Mouse (Mus musculus): ENCODE results near the gene Slc25a21. TPM values are rescaled to one million over a fixed set of nuclear protein-coding genes. Genes with fewer than 3 reads are reported as not detected.
A peak's percentile ranks its signal among the peaks of the same experiment; 100 is the strongest.
"Not testable (repeated sequence)": the region's sequence is repeated elsewhere in the genome, so short reads cannot be mapped to it uniquely, and the experiment has no call there.

The Slc25a21 gene
- polyA plus RNA-seq, 1 experiment from 2014 or later, result 0.71 TPM

DNA sequence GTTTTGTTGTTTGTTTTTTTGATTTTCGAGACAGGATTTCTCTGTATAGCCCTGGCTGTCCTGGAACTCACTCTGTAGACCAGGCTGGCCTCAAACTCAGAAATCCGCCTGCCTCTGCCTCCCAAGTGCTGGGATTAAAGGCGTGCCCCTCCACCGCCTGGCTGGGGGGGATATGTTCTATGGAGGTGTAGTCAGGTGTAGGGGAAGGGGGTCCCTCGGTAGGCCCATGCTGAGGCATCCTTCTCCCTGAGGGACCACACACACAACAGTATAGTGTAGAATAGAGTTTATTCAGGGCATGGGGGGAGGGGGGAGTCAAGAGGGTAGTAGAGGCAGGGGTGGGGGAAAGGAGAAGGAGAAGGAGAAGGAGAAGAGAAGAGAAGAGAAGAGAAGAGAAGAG lies 15.2 kb upstream of the Slc25a21 start:
- H3K4me1 ChIP-seq (ENCODE audit: control insufficient read depth, insufficient read depth, low read length); H3K9ac ChIP-seq (ENCODE audit: low read depth, low read length); H3K4me2 ChIP-seq (ENCODE audit: low read depth, low read length); H3K27me3 ChIP-seq (replicated peaks; ENCODE audit: control insufficient read depth, insufficient read depth, low read length); ATAC-seq; H3K9me3 ChIP-seq (ENCODE audit: control insufficient read depth, low read length); H3K27ac ChIP-seq (ENCODE audit: low read length); H3K36me3 ChIP-seq (ENCODE audit: control insufficient read depth, insufficient read depth, low read length); H3K4me3 ChIP-seq (ENCODE audit: low read length): not testable (repeated sequence)
- 86% methylated on average over 5 of the region's 5 CpGs for WGBS

DNA sequence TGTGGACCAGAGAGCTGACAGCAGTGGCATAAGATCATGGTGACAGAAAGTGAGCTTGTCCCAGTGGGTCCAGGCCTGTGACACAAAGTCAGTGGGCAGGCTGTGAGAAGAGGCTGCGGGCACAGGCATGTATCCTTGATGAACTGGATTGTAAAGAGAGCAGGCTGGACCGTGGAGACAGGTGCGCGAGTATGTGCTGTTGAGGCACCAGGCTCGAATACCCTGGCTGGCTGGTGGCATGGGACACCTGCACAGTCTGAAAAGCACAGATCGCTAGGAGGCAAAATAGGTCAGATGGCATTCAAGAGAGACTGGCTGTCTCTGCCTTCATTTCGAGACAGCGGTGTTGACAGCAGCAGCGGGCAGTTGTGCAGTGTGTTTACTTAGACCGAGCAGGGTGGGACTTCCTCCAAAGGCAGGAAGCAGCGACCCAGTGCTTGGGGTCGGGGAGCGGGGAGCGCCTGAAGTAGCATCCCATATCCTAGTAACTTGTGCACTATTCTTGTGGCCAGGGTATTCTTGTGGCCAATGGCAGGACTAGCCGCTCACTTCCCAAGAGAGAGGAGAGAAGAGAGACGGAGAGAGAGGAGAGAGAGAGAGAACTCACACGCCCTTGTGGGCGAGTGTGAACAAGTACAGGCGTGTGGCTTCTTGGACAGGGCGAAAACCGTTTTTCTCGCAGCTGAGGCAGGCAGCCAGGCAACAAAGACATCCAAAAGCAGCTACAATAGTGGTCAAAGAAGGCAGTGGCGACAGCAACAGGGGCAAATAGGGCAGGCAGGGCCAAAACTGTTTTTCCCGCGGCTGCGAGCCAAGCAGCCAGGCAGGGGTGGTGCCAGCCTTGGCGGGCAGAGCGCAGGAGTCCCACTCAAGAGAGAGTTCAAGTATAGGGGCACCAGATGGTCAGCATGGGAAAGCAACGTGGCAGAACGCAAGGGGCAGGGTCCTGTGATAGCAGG lies 14.4 kb upstream of the Slc25a21 start:
- H3K27ac ChIP-seq (ENCODE audit: low read length), result no peak overlapping the region
- no peaks in the 10 kb centered on the region for H3K9me3 ChIP-seq (ENCODE audit: control insufficient read depth, low read length)
- peak overlapping the region; percentile 93 for H3K4me2 ChIP-seq (ENCODE audit: low read depth, low read length)
- H3K9ac ChIP-seq (ENCODE audit: low read depth, low read length), result peak overlapping the region; percentile 64
- peak; percentile 78 for ATAC-seq
- H3K36me3 ChIP-seq (ENCODE audit: control insufficient read depth, insufficient read depth, low read length), result no peaks in the 10 kb centered on the region
- WGBS, result 5% methylated on average over 30 of the region's 30 CpGs
- H3K4me3 ChIP-seq (ENCODE audit: low read length), result peak overlapping the region; percentile 56
- no peaks in the 10 kb centered on the region for H3K27me3 ChIP-seq (replicated peaks; ENCODE audit: control insufficient read depth, insufficient read depth, low read length)
- H3K4me1 ChIP-seq (ENCODE audit: control insufficient read depth, insufficient read depth, low read length), result peaks cover 3% of the 10 kb centered on the region; the same call in 1 of the 2 replicates

DNA sequence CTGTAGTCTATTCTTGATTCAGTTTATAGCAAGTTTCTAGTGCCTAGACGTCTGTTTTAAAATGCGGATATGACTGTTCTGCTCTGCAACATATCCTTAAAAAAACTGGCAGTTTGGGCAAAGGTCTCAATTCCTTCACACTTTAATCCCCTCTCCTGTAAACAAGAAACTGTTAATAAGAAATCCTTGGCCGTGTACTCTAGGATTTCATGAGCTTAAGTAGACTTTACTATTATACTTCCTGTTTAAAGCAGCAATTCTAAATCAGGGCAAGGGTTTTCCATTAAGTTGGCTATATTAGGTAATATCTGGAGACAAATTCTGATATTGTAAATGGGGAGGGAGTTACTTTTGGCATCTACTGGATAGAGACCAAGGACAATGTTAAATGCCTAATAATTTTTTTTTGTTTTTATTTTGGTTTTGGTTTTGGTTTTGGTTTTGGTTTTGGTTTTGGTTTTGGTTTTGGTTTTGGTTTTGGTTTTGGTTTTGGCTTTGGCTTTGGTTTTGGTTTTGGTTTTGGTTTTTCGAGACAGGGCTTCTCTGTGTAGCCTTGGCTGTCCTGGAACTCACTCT lies 7.1 kb upstream of the Slc25a21 start:
- Histone ChIP-seq H3K4me1 (ENCODE audit: control insufficient read depth, insufficient read depth, low read length) (no peaks in the 10 kb centered on the region), H3K36me3 (ENCODE audit: control insufficient read depth, insufficient read depth, low read length) (no peaks in the 10 kb centered on the region), H3K9ac (ENCODE audit: low read depth, low read length) (no peak overlapping the region), H3K9me3 (ENCODE audit: control insufficient read depth, low read length) (no peaks in the 10 kb centered on the region), H3K4me2 (ENCODE audit: low read depth, low read length) (no peak overlapping the region), H3K27ac (ENCODE audit: low read length) (no peak overlapping the region), H3K4me3 (ENCODE audit: low read length) (no peak overlapping the region), H3K27me3 (replicated peaks; ENCODE audit: control insufficient read depth, insufficient read depth, low read length) (0 out of 2 replicates have a peak, but pooled peaks cover 2% of the 10 kb centered on the region)
- no peak for ATAC-seq
- WGBS, result 73% methylated on average over 4 of the region's 4 CpGs

DNA sequence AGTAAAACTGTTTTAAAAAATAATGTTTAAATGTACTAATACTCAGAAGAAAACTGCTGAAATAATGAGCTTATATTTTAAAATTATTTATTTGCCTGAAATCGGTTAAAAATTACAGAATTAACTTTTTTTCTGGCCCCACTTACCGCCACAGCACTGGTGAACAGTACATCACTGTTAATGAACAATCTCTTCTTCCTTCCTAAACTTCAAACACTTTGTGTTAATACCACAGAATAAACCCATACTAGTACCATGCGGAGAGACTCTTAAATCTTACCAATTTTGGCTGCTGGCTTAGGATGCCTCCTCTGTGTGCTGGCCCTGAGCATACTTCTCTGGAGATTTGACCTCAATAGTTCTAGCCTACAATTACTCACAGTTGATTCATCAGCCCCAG lies 4.6 kb upstream of the Slc25a21 start:
- Histone ChIP-seq H3K4me1 (ENCODE audit: control insufficient read depth, insufficient read depth, low read length) (peaks cover 3% of the 10 kb centered on the region; the same call in 1 of the 2 replicates), H3K36me3 (ENCODE audit: control insufficient read depth, insufficient read depth, low read length) (no peaks in the 10 kb centered on the region), H3K27me3 (replicated peaks; ENCODE audit: control insufficient read depth, insufficient read depth, low read length) (peaks cover 5% of the 10 kb centered on the region; the same call in 1 of the 2 replicates), H3K4me2 (ENCODE audit: low read depth, low read length) (no peak overlapping the region), H3K27ac (ENCODE audit: low read length) (no peak overlapping the region), H3K4me3 (ENCODE audit: low read length) (no peak overlapping the region), H3K9me3 (ENCODE audit: control insufficient read depth, low read length) (no peaks in the 10 kb centered on the region), H3K9ac (ENCODE audit: low read depth, low read length) (no peak overlapping the region)
- no peak for ATAC-seq
- WGBS, result 92% methylated on average over 3 of the region's 3 CpGs

DNA sequence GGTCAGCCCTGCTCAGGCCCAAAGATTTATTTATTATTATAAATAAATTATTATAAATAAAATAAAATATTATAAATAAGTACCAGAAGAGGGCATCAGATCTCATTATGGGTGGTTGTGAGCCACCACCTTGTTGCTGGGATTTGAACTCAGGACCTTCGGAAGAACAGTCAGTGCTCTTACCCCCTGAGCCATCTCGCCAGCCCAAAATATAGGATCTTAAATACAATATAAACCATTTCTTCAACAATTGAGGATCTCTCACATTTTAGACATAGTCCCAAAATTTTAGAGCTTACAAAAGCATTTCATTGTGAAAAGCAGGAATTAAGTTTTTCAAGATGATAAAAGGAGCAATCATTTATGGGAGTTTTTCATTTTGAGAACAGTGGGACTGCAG lies 2.2 kb upstream of the Slc25a21 start:
- H3K4me2 ChIP-seq (ENCODE audit: low read depth, low read length), result no peak overlapping the region
- no peaks in the 10 kb centered on the region for H3K9me3 ChIP-seq (ENCODE audit: control insufficient read depth, low read length)
- H3K9ac ChIP-seq (ENCODE audit: low read depth, low read length), result no peak overlapping the region
- no peaks in the 10 kb centered on the region for H3K36me3 ChIP-seq (ENCODE audit: control insufficient read depth, insufficient read depth, low read length)
- H3K27ac ChIP-seq (ENCODE audit: low read length), result no peak overlapping the region
- H3K27me3 ChIP-seq (replicated peaks; ENCODE audit: control insufficient read depth, insufficient read depth, low read length), result peaks cover 9% of the 10 kb centered on the region; the same call in 1 of the 2 replicates
- H3K4me1 ChIP-seq (ENCODE audit: control insufficient read depth, insufficient read depth, low read length), result peaks cover 4% of the 10 kb centered on the region; the same call in 1 of the 2 replicates
- H3K4me3 ChIP-seq (ENCODE audit: low read length), result no peak overlapping the region
- WGBS, result 97% methylated on average over 2 of the region's 2 CpGs
- no peak for ATAC-seq

DNA sequence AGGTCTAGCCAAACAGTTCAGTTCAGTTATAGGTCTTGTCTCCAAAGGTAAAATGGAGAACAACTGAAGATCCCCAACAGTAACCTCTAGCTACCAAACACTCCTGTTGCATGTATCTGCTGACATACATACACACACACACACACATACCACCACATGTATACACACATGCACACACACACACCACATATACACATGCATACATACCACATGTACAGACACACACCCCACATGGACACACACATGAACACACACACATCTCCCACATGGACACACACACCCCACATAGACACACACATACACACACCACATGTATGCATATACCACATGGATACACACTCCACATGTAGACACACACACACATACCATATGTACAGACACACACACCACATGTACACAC lies 997 bp upstream of the Slc25a21 start:
- H3K4me1 ChIP-seq (ENCODE audit: control insufficient read depth, insufficient read depth, low read length), result peaks cover 4% of the 10 kb centered on the region; the same call in 1 of the 2 replicates
- peaks cover 9% of the 10 kb centered on the region; the same call in 1 of the 2 replicates for H3K27me3 ChIP-seq (replicated peaks; ENCODE audit: control insufficient read depth, insufficient read depth, low read length)
- H3K36me3 ChIP-seq (ENCODE audit: control insufficient read depth, insufficient read depth, low read length), result no peaks in the 10 kb centered on the region
- H3K27ac ChIP-seq (ENCODE audit: low read length), result no peak overlapping the region
- H3K4me3 ChIP-seq (ENCODE audit: low read length), result no peak overlapping the region
- H3K4me2 ChIP-seq (ENCODE audit: low read depth, low read length), result no peak overlapping the region
- no peak overlapping the region for H3K9ac ChIP-seq (ENCODE audit: low read depth, low read length)
- ATAC-seq, result no peak
- H3K9me3 ChIP-seq (ENCODE audit: control insufficient read depth, low read length), result no peaks in the 10 kb centered on the region

DNA sequence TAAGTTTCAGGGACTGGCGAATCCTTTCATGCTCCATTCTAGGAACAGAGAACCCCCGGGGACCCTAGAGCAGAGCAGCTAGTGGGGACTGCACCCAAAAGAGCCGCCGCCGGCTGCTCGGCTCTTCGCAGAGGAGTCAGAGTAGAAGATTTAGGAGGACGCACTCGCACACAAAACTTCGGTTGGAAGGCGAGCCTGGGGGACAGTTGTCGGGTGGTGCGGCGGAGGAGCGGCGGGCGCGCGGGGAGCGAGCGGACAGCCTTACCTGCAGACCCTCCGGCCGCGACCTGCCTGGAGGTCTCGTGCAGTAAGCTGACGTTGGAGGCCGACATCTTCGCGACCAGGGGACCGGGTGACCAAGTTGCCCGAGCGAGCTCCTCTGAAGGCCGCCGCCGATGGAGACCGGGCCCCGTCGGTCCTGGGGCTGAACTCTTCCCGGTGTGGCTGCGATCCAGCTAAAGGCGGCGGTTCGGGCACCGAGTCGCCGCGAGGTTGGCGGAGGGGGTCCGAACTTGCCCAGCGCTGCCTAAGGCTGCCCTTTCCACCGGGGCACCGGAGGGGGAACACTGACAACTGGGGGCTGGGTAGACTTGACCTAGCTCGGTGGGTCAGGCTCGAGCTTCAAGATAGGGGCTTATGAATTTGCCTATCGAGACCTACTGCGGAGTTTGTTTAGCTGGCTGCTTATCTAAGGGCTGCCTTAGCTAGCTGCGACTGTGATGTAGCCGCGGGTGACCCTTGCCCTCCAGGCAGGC lies 487 bp downstream of the Slc25a21 start:
- Histone ChIP-seq H3K4me3 (ENCODE audit: low read length) (peak overlapping the region; percentile 59), H3K36me3 (ENCODE audit: control insufficient read depth, insufficient read depth, low read length) (no peaks in the 10 kb centered on the region), H3K27me3 (replicated peaks; ENCODE audit: control insufficient read depth, insufficient read depth, low read length) (peaks cover 9% of the 10 kb centered on the region; the same call in 1 of the 2 replicates), H3K4me2 (ENCODE audit: low read depth, low read length) (peak overlapping the region; percentile 94), H3K27ac (ENCODE audit: low read length) (no peak overlapping the region), H3K9ac (ENCODE audit: low read depth, low read length) (peak overlapping the region; percentile 66), H3K9me3 (ENCODE audit: control insufficient read depth, low read length) (no peaks in the 10 kb centered on the region), H3K4me1 (ENCODE audit: control insufficient read depth, insufficient read depth, low read length) (peaks cover 4% of the 10 kb centered on the region; the same call in 1 of the 2 replicates)
- 3% methylated on average over 59 of the region's 59 CpGs for WGBS
- ATAC-seq, result peak; percentile 87

DNA sequence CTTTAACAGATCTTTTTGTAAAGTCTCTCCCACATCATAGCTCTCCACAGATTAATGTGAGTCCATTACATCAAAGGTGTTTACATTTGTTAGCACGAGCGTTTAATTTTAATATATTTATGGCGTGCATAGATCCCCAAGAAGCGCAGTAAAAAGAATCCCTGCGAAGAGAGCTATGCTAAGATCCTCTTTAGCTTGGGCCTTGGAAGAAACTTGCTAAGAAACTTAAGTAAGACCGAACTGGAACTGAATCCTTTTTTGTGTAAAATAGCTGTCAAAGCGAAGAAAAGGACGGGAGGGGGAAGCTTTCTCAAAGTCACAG lies 1.0 kb downstream of the Slc25a21 start:
- Histone ChIP-seq H3K4me2 (ENCODE audit: low read depth, low read length) (peak overlapping the region; percentile 94), H3K9me3 (ENCODE audit: control insufficient read depth, low read length) (no peaks in the 10 kb centered on the region), H3K4me3 (ENCODE audit: low read length) (peak overlapping the region; percentile 59), H3K27me3 (replicated peaks; ENCODE audit: control insufficient read depth, insufficient read depth, low read length) (peaks cover 7% of the 10 kb centered on the region; the same call in 1 of the 2 replicates), H3K27ac (ENCODE audit: low read length) (no peak overlapping the region), H3K4me1 (ENCODE audit: control insufficient read depth, insufficient read depth, low read length) (peaks cover 4% of the 10 kb centered on the region; the same call in 1 of the 2 replicates), H3K36me3 (ENCODE audit: control insufficient read depth, insufficient read depth, low read length) (no peaks in the 10 kb centered on the region), H3K9ac (ENCODE audit: low read depth, low read length) (peak overlapping the region; percentile 66)
- no peak for ATAC-seq
- WGBS, result 15% methylated on average over 8 of the region's 8 CpGs

DNA sequence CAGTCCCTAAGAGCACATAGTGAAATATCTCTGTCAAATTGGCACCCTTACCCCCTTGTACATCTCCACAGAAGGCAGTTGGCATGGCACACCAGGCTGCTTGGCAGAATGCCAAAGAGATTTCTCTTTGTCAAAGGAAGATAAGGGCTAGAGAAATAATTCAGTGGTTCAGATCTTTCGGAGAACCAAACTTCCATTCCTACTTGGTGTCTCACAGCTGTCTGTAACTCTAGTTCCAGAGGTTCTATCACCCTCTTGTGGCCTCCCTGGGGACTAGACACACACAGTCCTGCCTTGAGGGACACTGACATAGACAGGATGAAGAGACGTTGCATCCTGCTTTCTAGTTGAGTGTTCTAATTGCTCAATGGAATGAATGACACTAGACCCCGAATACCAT lies 2.7 kb downstream of the Slc25a21 start:
- H3K27ac ChIP-seq (ENCODE audit: low read length), result no peak overlapping the region
- H3K4me3 ChIP-seq (ENCODE audit: low read length), result no peak overlapping the region
- no peak overlapping the region for H3K4me2 ChIP-seq (ENCODE audit: low read depth, low read length)
- peak; percentile 65 for ATAC-seq
- no peaks in the 10 kb centered on the region for H3K9me3 ChIP-seq (ENCODE audit: control insufficient read depth, low read length)
- no peaks in the 10 kb centered on the region for H3K36me3 ChIP-seq (ENCODE audit: control insufficient read depth, insufficient read depth, low read length)
- H3K27me3 ChIP-seq (replicated peaks; ENCODE audit: control insufficient read depth, insufficient read depth, low read length), result peaks cover 9% of the 10 kb centered on the region; the same call in 1 of the 2 replicates
- 27% methylated on average over 3 of the region's 3 CpGs for WGBS
- H3K4me1 ChIP-seq (ENCODE audit: control insufficient read depth, insufficient read depth, low read length), result peaks cover 4% of the 10 kb centered on the region; the same call in 1 of the 2 replicates
- H3K9ac ChIP-seq (ENCODE audit: low read depth, low read length), result no peak overlapping the region
